Mouse (Mus musculus) spleen, embryonic (tissue): ENCODE data around the gene Mtln.

Experiments used
- CTCF ChIA-PET: fragments of 350-600 bp; sonication (Branson Sonifier 250); formaldehyde crosslinking; loops from one replicate; lab custom pipeline; 2022; lab: Charles Lee

Gene Mtln

DNA sequence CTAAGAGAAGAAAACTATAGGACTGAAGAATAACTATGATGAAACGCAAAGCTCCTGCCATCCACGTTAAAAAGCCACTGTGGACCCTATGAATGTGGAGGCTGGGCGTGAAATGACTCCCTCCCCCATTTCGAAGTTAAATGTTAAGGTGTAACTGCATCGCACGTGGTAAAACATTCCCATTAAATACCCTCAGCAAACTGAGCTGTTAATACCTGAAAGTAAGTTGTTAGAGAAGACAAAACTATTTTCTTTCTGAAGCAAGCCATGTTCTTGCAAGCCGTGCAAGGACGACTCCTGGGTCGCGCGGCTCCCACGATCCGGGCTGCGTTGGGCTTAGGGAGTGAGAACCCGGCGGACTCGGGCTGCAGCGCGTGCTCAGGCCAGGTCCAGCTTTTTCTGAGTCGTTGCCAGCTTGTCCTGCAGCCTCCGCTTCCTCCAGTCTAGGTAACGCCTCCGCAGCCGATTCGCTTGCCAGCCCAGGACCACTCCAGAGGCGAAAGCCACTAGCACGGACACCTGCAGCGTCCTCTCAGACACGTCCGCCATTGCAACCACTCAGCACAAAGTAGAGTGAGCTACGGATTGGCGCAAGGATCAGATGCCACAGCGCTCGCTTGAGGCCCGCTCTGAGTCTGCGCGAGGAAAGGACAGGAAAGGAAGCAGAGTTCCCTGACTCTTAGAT lies at the start of gene Mtln:
TSS of gene Mtln (minus strand) at position 570 of the 685 bp plus-strand sequence.
- CTCF ChIA-PET = no interaction called here

- CTCF ChIA-PET = no interaction called here
These were observed 49.1 kb upstream of the Mtln start for GRCm38 (mm10) chr2:127841402-127841801.

DNA sequence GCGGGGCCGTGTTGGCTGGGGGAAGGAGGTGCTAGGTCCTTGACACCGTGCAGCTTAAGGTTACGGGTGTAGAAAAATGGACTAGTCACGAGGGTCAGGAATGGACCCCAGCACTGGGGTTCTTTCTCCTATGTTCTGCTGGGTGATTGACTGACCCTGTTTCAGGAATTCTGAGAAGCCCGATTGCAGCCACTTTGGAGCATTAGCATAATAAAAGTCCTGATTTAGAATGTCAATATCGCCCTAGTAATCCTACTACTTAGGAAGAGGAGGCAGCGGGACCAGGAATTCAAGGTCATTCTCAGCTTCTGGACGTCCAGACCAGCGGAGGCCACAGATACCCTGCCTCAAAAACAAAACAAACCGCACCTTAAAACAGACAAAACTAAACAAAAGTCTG lies 47.1 kb upstream of the Mtln start:
- CTCF ChIA-PET = no interaction called here

DNA sequence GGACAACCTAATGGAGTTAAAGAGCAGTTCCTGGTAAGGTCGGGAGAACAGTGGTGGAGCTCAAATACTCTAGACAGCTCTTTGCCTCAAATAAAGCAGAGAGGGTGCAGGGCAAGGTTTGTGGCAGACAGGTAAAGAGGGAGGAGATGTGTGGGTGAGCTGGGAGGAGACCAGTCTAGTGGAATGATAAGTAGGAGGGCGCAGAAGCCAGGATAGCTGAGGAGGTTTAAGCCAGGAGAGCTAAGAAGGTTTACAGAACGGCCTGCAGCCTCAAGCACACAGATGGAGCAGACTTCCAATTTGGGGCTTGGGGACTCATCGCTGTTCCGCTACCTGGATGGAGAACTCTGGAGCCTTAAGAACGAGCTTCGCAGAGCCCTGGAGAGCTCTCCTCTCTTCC lies 46.3 kb upstream of the Mtln start, which contains the start of gene Acoxl:
TSS of gene Acoxl (plus strand) at position 301 of the 400 bp plus-strand sequence.
- CTCF ChIA-PET = no interaction called here

DNA sequence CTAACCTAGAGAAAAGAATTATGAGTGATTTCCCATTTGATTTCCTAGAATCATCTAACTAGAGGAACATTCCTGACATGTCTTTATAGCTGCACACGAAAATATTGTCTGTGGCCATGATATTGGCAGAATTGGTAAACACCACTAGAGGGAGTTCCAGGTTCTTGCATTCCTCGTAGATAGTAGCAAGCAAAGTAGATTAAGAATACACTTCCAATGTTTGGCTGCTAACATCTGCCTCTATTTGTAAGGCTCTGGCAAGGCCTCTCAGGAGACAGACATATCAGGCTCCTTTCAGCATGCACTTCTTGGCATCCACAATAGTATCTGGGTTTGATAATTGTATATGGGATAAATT lies 40.5 kb upstream of the Mtln start:
- CTCF ChIA-PET = no interaction called here

GRCm38 (mm10) chr2:127832103-127832832 lies 40.0 kb upstream of the Mtln start:
- CTCF ChIA-PET = interaction anchor here (0.6 kb wide), 1 partner anchor 751 kb away, joined by 3 read pairs; no protein-coding TSS in a partner anchor

DNA sequence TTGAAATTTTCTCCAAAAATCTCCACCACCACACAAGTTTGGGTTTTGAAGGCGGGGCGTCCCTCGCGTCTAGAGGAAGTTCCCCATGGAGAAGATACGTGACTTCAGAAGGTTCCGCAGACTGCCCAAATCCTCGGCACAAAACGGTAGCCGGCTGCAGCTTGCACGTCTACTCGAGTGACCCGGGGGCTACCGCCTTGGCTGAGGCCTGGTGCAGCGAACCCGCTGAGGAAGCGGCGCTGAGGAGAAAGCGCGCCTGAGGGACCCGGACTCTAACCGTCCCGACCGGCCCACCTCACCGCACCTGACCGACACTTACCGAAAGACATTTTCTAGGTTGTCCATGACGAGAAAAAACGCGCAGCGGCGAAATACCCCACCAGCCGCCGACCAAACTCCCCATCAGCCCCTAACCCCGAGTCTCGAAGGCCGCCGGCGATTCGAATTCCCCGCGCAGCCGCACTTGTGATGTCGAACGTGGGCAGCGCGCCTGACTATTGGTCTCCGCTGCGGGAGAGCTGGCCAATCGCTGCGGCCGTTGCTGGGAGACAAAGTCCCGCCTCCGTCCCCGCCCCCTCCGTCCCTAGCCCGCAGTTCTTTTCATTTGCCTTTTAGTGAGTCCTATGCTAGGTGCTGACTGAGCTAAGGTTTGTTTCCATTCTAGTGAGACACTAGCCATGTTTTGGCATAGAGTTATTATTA lies 39.3 kb upstream of the Mtln start, which contains the start of gene Bub1:
TSS of gene Bub1 (minus strand) at position 465 of the 702 bp plus-strand sequence.
- CTCF ChIA-PET = interaction anchor here (0.6 kb wide), 1 partner anchor 16 kb away, joined by 4 read pairs; no protein-coding TSS in a partner anchor

DNA sequence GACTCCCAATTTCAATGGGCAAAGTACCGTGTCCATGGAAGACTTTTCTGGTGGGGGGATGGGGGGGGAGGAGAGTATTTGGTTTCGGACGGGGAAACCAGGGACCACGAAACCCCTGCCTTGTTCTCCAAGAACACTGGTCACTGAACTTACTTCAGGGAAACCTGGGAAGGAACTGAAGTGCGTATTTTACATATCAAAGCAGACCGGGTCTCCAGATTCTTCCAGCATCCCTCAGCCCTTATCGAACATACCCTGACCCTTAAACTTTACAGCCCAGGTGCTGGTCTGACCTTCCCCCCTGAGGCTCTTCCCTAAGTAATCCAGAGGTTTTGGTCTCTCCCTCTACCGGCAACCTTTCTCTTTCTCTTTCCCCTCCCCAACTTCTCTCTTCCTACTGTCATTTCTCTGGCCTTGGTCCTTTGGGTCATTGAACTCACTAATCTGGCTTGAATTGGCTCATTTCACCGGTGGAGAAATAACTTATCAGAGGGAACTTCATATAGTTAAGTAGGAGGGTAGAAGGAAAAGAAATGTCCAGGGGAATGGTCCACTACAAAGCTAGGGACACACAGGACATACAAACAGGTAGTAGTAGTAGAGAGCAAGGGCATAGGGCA lies 2.5 kb downstream of the Mtln start:
- CTCF ChIA-PET = no interaction called here

DNA sequence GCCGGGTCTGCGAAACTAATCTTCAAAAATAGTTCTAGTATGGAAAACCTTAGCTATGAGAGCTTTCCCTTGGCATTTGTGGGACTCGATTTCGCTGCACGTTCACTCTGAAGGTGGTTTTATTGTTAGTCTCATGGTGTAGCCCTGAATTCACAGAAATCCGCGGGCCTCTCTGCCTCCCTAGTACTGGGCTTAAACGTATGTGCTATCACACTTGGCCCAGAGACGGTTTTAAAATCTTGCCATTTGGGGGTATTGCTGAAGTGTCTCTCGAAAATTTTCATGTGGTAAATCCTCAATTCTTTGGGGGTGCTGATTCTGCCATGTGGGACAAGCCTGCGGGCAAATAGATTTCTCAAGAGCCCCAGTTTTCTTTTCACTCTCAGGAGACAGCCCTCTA lies 3.1 kb downstream of the Mtln start:
- CTCF ChIA-PET = no interaction called here

DNA sequence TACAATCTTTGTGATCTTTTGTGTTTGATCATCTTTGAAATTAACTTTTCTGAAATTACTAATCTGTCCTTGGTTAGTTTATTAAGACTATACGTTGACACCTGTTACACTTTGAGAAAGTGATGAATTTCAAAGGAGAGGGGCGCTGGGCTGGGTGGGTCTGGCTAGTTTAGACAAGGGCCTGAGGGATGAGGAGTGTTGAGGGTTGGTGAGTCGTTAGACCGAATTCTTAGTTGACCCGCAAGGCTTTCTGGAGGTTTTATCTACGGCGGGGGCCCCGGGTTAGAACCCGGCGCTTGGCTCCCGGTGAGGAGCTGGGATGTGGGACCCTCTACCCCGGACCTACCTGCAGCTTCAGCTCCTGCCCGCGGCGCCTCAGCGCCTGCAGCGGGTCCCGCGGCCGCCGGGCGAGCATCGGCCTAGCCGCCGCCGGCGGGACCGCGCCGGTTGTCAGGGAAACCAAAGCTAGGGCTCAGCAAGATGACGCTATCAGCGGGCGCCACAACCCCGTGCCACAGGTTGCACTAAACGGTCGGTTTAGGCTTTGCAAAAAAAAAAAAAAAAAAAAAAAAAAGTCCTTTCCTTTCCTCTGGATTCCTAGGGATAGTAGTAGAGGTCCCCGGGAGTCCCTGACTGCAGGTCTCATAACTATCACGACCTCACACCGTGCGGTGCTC lies 3.7 kb downstream of the Mtln start, which contains the start of gene Nphp1:
TSS of gene Nphp1 (minus strand) at position 458 of the 677 bp plus-strand sequence.
- CTCF ChIA-PET = no interaction called here

DNA sequence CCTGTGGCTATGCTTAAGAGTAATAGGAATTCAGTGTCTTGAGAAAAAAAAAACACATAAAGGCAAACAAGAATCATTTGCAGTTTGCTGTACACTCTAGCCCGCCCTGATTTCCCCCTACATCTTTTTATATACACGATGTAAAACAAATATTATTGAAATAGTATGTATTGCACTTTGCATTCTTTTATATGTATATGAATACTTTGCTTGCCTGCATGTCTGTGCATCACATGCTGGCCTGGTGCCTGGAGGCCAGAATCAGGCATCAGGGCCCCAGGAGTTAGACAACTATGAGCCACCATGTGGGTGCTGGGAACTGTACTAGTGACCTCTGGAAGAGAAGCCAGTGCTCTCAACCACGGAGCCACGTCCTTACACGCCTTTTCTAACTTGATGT lies 5.1 kb downstream of the Mtln start:
- CTCF ChIA-PET = no interaction called here

DNA sequence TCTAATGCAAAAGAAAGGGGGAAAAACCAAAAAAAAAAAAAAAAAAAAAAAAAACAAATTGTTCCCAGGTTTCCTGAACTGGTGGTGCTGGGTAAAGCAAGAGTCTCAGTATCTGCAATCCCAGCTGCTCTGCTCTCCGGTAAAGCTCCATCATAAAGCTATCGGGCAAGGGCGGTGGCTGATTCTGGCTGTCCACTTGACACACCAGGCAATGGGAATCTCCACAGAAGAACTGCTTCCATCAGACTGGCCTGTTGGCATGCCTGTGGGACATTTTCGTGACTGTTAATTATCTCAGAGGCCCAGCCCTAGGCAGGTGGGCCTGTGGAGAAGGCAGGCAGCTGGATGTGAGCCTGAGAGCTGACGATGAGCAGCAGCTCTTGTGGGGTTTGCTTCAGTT lies 13.8 kb downstream of the Mtln start:
- CTCF ChIA-PET = no interaction called here

GRCm38 (mm10) chr2:127775013-127775412 lies 17.3 kb downstream of the Mtln start:
- CTCF ChIA-PET = no interaction called here

DNA sequence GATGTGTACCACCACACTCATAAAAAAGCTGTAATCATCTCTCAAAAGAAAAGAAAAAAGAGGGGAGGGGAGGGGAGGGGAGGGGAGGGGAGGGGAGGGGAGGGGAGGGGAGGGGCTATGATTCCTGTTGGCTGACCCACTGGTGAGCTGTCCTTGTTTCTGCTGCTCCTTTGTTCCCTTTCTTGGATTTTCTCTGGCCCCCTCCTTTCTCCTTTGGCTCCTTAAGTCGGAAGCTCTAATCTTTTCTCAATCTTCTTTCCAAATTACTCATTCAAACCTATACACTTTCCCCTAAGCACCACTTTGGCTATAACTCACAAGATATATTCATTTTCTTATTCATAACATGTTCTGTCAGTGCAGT lies 17.7 kb downstream of the Mtln start:
- CTCF ChIA-PET = no interaction called here

- CTCF ChIA-PET = no interaction called here
These were observed 18.2 kb downstream of the Mtln start for GRCm38 (mm10) chr2:127773938-127774577.

GRCm38 (mm10) chr2:127761587-127761986 lies 30.7 kb downstream of the Mtln start:
- CTCF ChIA-PET = no interaction called here

GRCm38 (mm10) chr2:127760429-127761000 lies 31.8 kb downstream of the Mtln start:
- CTCF ChIA-PET = no interaction called here

GRCm38 (mm10) chr2:127760014-127760413 lies 32.3 kb downstream of the Mtln start:
- CTCF ChIA-PET = no interaction called here

DNA sequence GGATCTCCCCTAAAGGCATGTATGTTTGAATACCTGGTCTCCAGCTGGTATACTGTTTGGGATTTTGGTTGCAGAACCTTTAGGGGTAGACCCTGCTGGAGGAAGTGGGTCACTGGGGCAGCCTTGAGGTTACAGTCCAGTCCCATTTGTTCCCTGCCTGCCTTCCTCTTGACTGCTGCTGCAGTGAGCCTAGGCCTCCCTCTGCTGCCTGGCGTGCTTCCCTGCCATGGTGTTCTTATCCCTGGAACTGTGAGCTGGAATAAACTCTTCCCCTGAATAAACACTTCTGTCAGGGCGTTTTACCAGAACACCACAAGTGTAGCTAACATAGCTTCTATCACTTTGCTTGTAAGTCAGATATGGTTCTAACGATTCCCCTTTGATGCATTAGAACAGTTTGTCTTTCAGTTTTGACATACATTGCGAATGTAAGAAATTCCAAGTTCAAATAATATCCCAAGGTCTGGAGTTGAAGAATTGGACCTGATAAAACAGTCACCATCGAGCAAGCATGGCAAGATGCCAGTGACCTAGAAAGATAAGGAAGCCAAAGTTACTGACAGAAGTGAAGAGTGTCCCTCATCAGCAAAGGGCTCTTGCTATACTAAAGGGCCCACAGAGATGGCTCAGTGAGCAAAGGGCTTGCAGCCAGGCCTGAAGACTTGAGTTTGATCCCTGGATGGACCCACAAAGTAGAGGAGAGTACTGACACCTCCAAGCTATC lies 33.0 kb downstream of the Mtln start:
- CTCF ChIA-PET = no interaction called here

GRCm38 (mm10) chr2:127757171-127757570 lies 35.1 kb downstream of the Mtln start:
- CTCF ChIA-PET = no interaction called here
